Mouse (Mus musculus) CH12.LX (cell line): ENCODE data around the gene Xylt1.

Experiments
- CHD2 ChIP-seq: IDR thresholded peaks from 2 replicates; pipeline ENCODE4 v1.6.1; 2011; ENCODE audit warnings: low read length, improper control_type of control experiment
- CTCF ChIP-seq, 2 experiments: IDR thresholded peaks in 1 of 2; conservative IDR thresholded peaks in 1 of 2; 2 replicates each; pipeline ENCODE4 v1.5.1; 2011 to 2012; ENCODE audit warnings: low read depth in 2 of 2, low read length in 2 of 2, improper control_type of control experiment in 1 of 2, inconsistent platforms in 1 of 2, mild to moderate bottlenecking in 1 of 2, moderate library complexity in 1 of 2
- ETS1 ChIP-seq: conservative IDR thresholded peaks from 2 replicates; pipeline ENCODE4 v1.6.1; 2012; ENCODE audit warnings: low read depth, mild to moderate bottlenecking, inconsistent platforms, low read length, improper control_type of control experiment, moderate library complexity
- KAT2A ChIP-seq: IDR thresholded peaks from 2 replicates; pipeline ENCODE4 v1.6.1; 2012; ENCODE audit warnings: low read length, improper control_type of control experiment, inconsistent platforms; ENCODE audit not compliant: insufficient replicate concordance
- MAFK ChIP-seq: IDR thresholded peaks from 2 replicates; pipeline ENCODE4 v1.6.1; 2011; ENCODE audit warnings: low read length, improper control_type of control experiment; ENCODE audit not compliant: insufficient replicate concordance
- NELFE ChIP-seq: IDR thresholded peaks from 2 replicates; pipeline ENCODE4 v1.6.1; 2011; ENCODE audit warnings: low read depth, low read length, improper control_type of control experiment
- POLR2A ChIP-seq: IDR thresholded peaks from 2 replicates; pipeline ENCODE4 v1.6.1; 2011; ENCODE audit warnings: low read depth, mild to moderate bottlenecking, improper control_type of control experiment, low read length
- USF2 ChIP-seq: conservative IDR thresholded peaks from 2 replicates; pipeline ENCODE4 v1.6.1; 2011; ENCODE audit warnings: low read depth, low read length, improper control_type of control experiment
- ZC3H11A ChIP-seq: IDR thresholded peaks from 2 replicates; pipeline ENCODE4 v1.6.1; 2012; ENCODE audit warnings: low read depth, mild to moderate bottlenecking, inconsistent platforms, low read length, improper control_type of control experiment

- TF ChIP-seq CTCF (conservative IDR thresholded peaks at IDR 0.05 in 1 of 2, IDR thresholded peaks at IDR 0.05 in 1 of 2; ENCODE audit: low read depth in 2 of 2, low read length in 2 of 2) (no peak), USF2 (no peak), POLR2A (no peak), CHD2 (no peak), ETS1 (no peak), MAFK (no peak), ZC3H11A (no peak), NELFE (no peak), KAT2A (no peak)
Observed at GRCm38 (mm10) chr7:117539931-117540330, 159.2 kb downstream of the Xylt1 start.
